Mouse (Mus musculus) kidney, adult 9 months (tissue): ENCODE measurements around the gene Rnf121.

Source experiments
- DNase-seq: peaks from one replicate; pipeline ENCODE4 v3.0.0; 2022

Gene Rnf121

DNA sequence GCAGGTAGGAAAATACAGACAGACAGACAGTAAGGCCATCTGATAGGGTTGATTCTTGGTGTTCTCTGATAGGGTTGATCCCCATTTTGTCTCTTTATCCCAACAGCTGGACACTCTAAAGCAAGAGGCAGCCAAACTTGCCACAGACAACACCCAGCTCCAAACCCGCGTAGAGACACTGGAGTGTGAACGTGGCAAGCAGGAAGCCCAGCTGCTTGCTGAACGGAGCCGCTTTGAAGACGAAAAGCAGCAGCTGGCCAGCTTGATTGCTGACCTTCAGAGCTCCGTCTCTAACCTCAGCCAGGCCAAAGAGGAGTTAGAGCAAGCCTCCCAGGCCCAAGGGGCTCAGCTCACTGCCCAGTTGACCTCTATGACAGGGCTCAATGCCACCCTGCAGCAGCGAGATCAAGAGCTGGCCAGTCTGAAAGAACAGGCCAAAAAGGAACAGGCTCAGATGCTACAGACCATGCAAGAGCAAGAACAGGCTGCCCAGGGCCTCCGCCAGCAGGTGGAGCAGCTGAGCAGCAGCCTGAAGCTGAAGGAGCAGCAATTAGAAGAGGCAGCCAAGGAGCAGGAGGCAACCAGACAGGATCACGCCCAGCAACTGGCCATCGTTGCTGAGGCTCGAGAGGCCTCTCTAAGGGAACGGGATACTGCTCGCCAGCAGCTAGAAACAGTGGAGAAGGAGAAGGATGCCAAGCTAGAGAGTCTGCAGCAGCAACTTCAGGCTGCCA, 66.9 kb downstream of the Rnf121 start:
- DNase-seq: peak; percentile 88

DNA sequence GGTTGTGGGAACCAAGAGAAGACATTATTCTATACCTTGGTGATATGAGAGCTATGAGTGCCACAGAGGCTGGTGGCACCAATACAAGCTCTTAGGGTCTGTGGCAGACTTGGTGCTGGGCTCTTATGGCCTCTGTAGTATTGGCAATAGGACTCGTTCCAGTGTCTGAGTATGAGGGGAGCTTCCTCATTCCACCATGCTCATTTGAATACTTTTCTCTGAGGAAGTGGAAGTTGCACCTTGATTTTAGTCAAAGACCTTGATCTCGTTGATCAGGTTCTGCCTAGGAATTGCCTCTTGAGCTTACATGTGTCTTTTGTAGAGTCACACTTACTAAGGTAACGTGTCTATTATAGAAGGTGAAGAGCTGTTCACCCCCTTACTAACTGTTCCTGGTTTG, 71.0 kb downstream of the Rnf121 start:
- DNase-seq: no peak

DNA sequence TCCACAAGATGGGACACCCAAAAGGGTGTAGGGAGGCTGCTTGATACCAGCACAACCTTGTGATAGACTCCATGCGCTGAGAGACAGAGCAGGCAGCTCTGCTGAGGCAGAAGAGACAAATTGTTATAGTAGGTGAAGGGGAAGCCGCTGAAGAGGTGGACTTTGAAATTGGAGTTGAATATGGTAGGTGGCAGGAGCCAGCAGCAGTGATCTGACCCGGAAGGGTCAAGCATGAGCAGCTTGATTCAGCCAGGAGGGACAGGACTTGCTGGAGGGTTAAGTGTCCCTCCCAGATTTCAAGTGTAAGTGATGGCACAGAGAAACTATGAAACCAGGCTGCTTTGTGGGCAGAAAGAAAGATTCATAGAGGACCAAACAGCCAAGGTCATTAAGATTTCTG, 80.2 kb downstream of the Rnf121 start:
- peak; percentile 54 for DNase-seq

DNA sequence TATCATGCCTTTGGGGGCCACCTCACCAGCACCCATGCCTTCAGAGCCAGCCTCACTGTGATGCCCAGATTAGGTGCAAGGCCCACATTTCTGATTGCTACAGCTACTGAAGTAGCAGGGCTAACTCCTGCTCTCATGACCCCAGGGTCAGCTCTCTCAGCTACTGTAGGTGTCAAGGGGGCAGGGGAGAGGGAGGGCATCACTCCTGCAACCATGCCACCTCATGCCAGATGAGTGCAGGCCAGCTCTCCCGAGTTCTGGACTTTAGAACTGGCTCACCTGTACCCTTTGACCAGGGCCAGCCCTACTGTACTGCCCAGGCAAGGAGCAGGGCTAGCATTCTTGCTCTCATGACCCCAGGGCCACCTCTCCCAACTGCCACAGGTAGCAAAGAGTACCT, 82.5 kb downstream of the Rnf121 start:
- peak; percentile 80 for DNase-seq

DNA sequence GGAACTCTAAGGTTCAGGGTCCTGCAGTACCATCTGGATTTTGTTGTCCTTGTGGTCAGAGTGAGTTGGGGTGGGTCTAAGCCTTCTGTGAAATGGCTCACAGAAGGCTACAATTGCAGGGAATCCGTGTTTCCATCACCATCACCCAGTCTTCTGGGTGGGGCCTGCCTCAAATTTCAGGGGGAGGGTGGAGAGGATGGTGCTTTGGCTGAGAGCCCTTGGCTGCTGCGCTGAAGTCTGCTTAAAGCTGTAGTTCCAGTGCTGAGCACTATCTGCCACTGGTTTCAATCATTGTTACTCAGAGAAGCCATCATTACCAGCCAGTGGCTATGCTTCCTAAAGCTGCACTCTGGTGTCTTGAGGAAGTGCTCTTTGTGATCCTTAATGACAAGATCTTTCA, 90.8 kb downstream of the Rnf121 start:
- no peak for DNase-seq

DNA sequence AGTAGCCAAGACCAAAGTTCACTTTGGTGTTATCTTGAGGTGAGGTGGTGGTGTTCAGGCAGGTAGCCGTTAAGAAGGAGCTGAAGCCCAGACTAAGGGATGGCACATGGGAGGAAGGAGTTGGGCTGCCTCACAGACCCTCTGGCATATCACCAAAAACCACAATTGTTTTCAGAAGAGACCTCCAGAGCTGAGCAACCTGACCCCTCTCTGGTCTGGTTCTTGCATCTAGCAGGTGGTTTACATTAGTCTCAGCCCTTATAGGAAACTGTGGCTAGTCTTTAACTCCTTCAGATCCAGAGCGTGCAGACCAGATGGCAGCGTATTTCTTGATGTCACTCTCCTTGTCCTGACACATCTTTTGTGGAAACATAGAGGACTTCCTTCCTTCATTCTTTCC, 91.5 kb downstream of the Rnf121 start:
- DNase-seq: no peak

DNA sequence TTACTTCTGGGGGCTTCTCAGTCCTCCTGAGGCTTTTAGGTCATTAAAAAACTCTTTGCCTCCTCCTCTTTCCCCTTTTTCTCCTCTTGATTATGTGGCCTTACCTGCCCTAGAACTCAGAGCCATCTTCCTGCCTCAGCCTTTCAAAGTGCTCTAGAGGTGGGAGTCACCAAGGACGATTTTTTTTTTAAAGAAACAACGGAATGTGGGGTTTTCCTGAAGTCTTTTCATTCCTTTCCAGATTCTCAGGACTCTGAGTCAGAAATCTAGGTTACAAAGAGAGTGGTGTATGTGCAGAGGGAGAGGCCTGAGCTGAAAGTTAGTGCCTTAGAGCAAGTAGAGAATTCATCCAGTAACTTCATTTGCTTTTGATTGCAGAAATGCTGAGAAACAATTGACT, 93.5 kb downstream of the Rnf121 start:
- no peak for DNase-seq

DNA sequence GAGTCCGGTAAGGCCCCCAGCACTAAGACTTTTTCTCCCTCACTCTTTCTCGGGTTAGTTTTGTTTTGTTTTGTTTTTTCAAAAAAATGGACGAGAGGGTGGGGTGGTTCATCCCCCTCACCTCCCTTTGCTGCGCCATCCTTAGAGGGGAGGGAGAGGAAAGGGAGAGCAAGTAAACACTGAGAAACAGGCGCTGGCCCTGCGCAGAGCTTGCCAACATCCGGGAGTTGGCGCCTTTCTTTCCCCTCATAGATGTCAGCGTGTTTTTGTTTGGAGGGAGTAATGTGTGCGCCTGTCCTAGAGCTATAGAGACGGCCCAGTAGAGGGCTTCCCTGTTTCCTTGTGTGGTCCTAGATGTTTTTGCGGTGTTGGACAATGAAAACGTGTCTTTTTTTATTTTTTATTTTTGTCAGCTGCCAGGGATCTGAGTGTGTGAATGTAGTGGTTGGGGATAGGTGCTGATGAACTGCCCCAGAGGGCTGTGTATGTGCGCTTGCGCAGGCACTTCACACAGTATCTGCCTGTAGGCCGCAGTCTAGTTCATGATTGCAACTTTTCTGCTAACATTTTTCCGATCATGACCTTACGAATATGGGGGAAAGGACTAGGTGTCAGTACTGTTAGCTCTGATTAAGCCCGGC, 94.3 kb downstream of the Rnf121 start:
- DNase-seq: peak; percentile 82

DNA sequence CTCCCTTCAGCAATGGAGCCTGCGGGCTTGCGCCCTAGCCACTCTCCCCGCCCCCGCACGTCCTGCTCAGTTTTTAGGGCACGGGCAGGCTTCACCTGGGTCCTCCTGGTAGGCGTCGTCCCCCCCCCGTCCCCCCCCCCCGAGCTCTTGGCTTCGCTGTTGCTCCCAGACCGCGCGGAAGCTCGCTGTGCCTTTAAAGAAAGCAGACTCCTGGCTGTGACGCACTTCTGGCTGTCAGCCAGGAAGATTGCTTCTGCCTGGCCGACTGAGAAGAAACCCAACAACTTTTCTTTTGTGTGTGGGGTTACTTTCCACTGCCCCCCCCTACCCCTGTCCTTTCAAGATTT, 94.9 kb downstream of the Rnf121 start:
- peak; percentile 95 for DNase-seq

DNA sequence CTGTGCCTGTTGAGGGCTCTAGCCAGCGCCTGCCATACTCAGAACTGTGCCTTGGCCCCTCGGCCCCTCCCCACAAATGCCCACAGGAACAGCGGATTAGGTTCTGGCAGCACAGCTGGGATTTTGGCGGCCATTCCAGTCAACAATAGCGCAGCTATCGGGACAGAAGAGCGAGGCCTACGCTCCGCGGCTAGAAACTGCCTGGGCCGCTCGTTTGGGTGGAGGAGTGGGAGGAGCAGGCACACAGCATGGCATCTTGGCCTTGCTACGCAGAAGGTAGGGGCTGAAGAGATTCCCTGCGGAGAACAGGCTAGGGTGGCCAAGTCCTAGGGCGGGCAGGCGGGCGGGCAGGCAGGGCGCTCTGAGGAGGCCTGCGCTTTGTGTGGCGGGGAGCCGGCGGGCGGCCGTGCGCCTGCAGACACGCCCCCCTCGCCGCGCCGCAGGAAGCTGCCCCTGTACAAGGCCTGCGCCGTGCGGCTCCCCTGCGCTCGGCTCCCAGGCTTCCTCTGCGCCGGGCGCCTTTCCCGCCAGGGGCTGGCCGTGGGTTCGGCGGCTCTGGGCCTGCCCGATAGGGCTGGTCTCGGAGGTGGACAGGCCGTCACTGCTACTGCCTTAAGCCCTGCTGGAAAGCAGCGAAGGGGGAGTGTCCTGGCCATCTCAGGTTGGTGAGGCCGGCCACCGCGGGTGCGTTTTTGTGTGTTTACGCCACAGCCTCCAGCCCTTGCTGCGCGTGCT, 95.4 kb downstream of the Rnf121 start:
- DNase-seq: peak; percentile 89
